Mouse (Mus musculus): Measurements from ENCODE around the gene H2-M1.

The H2-M1 gene

DNA sequence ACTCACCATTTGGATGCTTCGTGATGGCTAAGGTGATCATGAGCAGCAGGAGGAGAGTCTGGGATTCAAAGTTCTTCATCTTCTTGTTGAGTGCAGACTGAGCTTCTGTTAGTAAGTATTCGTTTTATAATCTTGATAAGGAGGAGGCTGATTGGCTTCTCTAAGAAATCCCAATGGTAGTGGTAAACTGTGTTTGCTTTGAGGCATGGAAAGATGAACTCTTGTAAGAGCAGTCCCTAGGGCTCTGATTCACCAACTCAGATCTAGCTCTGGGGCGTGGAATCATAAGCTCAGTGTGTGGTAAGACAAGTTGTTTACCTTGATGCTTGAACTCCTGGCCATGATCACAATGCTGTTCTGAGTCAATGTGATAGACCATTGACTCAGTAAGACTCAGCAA is at the start of gene H2-M1:
Gene H2-M1, minus strand, starts transcription at position 101 of the 400 bp plus-strand sequence.
- DNase-seq (ENCODE audit: low read depth, low spot score), result no peak

GRCm38 (mm10) chr17:36697693-36698092 is 25.7 kb upstream of the H2-M1 start:
- DNase-seq (ENCODE audit: low read depth, low spot score), result no peak

- no peak for DNase-seq (ENCODE audit: low read depth, low spot score)
Measured at GRCm38 (mm10) chr17:36642566-36642965, 29.5 kb downstream of the H2-M1 start, which contains the start of gene H2-M9. Gene H2-M9, minus strand, starts transcription at chr17:36642666.

Data from forelimb bud, embryonic 11.5 days (tissue).